Mouse (Mus musculus) left cerebral cortex, adult 2 months (tissue): Measurements from ENCODE around the gene Gmpr. TPM values are rescaled to one million over a fixed set of nuclear protein-coding genes. Genes with fewer than 3 reads are reported as not detected.
"Not testable (repeated sequence)": the region's sequence is repeated elsewhere in the genome, so short reads cannot be mapped to it uniquely, and the experiment has no call there.

ENCODE experiments used
- DNase-seq, 2 experiments: peaks; one replicate each; pipeline ENCODE4 v3.0.0; 2021 to 2022; ENCODE audit warnings: low spot score in 2 of 2, mixed read lengths in 1 of 2; ENCODE audit errors: extremely low spot score in 1 of 2
- H3K27ac ChIP-seq: fragments of 200-600 bp; 2 replicates; pipeline ENCODE4 v1.8.1; 2022
- H3K4me3 ChIP-seq: fragments of 200-600 bp; 2 replicates; pipeline ENCODE4 v1.8.1; 2022
- CTCF ChIP-seq: fragments of 200-600 bp; IDR thresholded peaks from 2 replicates; pipeline ENCODE4 v1.8.1; 2022; ENCODE audit warnings: antibody characterized with exemption, mild to moderate bottlenecking, moderate library complexity
- intact Hi-C: fragments of 180-260 bp; cut with DNase I; formaldehyde crosslinking; loops from one replicate; pipeline ENCODE4 v1.15.1; 2025
- total RNA-seq, 2 experiments: library from RNA; stranded (reverse); gene quantifications; 2 replicates each; pipeline ENCODE4 v1.2.3; 2021

Gmpr gene
- total RNA-seq, 2 experiments from 2014 or later = 46.0 to 50.6 TPM

GRCm38 (mm10) chr13:45479951-45480350 lies 27.3 kb upstream of the Gmpr start:
- intact Hi-C loops = no loop called here
- Histone ChIP-seq H3K27ac (no peak overlapping the region), H3K4me3 (no peak overlapping the region)
- TF ChIP-seq CTCF = no peak
- no peak for DNase-seq

- Histone ChIP-seq H3K4me3 (no peak overlapping the region), H3K27ac (no peak overlapping the region)
- no peak for DNase-seq
- no peak for TF ChIP-seq CTCF
- intact Hi-C loops = no loop called here
Measured at GRCm38 (mm10) chr13:45483215-45483614, 24.0 kb upstream of the Gmpr start.

- H3K27ac ChIP-seq, intact Hi-C loops, H3K4me3 ChIP-seq, DNase-seq: not testable (repeated sequence)
Measured at GRCm38 (mm10) chr13:45483949-45484348, 23.3 kb upstream of the Gmpr start.

DNA sequence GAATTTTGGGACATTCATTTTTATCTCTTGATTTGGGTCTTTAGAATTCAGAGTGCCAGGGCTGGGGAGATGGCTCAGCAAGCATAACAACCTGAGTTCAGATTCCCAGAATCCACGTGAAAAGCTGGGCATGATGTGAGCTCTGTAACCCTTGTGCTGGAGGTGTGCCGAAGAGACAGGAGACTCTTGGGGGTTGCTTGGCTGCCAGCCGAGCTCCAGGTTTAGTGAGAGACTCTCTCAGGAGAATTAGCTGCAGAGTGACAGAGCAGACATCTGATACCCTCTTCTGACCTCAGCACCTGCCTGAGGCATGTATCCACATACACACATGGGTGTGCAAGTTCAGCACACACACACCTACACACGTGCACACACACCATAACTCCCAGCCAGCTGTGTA lies 21.6 kb upstream of the Gmpr start:
- intact Hi-C loops = no loop called here
- no peak for TF ChIP-seq CTCF
- no peak for DNase-seq
- no peak overlapping the region for H3K27ac ChIP-seq
- H3K4me3 ChIP-seq = no peak overlapping the region

GRCm38 (mm10) chr13:45486598-45486997 lies 20.6 kb upstream of the Gmpr start:
- Histone ChIP-seq H3K27ac (no peak overlapping the region), H3K4me3 (no peak overlapping the region)
- intact Hi-C loops = no loop called here
- no peak for DNase-seq
- TF ChIP-seq CTCF = no peak

DNA sequence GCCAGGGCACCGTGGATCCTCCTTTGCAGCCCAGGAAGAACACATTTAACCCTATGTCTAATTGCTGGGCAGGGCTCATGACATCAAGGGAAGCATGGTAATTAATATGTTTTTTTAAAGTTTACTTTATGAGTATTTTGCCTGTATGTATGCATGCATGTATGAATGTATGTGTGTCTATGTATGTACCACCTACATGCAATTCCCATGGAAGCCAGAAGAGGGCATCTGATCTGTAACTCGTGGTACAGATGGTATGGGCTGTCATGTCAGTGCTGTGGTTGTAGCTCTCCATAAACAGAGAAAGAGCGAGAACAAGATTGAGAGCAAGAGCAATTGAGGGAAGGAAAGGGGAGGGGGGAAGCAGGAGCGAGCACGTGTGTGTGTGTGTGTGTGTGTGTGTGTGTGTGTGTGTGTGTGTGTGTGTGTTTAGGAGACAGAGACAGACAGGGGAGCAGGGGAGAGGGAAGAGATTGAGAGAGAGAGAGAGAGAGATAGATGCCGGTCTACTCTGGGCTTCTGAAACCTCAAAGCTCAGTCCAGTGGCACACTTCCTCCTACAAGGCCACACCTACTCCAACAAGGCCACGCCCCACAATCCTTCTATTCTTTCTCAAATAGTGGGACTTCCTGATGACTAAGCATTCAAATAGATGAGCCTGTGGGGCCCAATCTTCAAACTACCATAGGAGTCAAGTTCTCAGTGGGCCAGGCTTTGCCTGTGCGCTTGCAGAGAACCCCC lies 15.1 kb upstream of the Gmpr start:
- DNase-seq = no peak

GRCm38 (mm10) chr13:45493846-45494245 lies 13.4 kb upstream of the Gmpr start:
- H3K27ac ChIP-seq = no peak overlapping the region
- DNase-seq = no peak
- no peak for TF ChIP-seq CTCF
- intact Hi-C loops = no loop called here
- H3K4me3 ChIP-seq = no peak overlapping the region

More for the DNA sequence above, 15.1 kb upstream of the Gmpr start:
- TF ChIP-seq CTCF = peak; percentile 1
- Histone ChIP-seq H3K4me3 (no peak overlapping the region), H3K27ac (no peak overlapping the region)
- intact Hi-C loops = no loop called here

DNA sequence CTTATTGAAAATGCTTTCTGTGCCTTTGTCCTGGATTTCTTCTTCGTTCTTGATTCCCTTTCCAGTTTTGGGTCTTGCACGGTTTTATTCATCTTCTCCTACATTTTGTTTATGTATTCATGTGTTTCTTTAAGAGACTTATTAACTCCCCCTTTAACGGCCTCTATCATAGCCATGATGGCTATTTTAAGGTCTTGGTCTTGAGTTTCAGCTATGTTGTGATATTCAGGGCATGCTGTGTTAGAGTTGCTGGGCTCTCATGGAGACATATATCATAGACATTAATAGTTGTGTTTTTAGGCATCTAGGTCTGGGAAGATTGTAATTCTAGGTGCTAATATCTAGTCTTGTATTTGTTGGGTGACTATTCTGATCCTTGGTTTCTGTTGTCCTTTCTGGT lies 8.6 kb upstream of the Gmpr start:
- no peak overlapping the region for H3K4me3 ChIP-seq
- intact Hi-C loops = no loop called here
- no peak for DNase-seq
- TF ChIP-seq CTCF = no peak
- no peak overlapping the region for H3K27ac ChIP-seq

GRCm38 (mm10) chr13:45499391-45499790 lies 7.9 kb upstream of the Gmpr start:
- no peak for TF ChIP-seq CTCF
- DNase-seq = no peak
- no peak overlapping the region for H3K27ac ChIP-seq
- intact Hi-C loops = no loop called here
- H3K4me3 ChIP-seq = no peak overlapping the region

DNA sequence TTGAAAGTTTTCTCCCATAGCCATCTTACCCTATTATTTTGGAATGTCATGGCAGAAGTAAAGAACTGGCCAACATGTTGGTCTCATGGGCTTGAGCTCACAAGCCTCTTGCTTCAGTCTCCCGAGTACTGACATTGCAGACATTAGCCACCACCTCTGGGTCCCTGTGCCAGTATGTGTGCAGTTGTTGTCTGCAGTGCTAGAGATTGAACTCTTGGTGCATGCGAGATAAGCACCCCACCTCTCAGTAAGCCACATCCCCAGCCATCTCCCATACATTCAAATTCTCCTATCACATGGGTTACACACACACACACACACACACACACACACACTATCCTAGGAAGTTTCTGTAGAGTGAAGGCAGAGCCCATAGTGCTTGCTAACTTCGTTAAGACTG lies 7.3 kb upstream of the Gmpr start:
- TF ChIP-seq CTCF = no peak
- no peak overlapping the region for H3K4me3 ChIP-seq
- H3K27ac ChIP-seq = no peak overlapping the region
- DNase-seq = no peak
- intact Hi-C loops = no loop called here

- Histone ChIP-seq H3K4me3 (no peak overlapping the region), H3K27ac (no peak overlapping the region)
- intact Hi-C loops = no loop called here
- DNase-seq = no peak
- no peak for TF ChIP-seq CTCF
Measured at GRCm38 (mm10) chr13:45502791-45503190, 4.5 kb upstream of the Gmpr start.

GRCm38 (mm10) chr13:45505546-45505945 lies 1.7 kb upstream of the Gmpr start:
- no peak for TF ChIP-seq CTCF
- intact Hi-C loops = no loop called here
- DNase-seq = no peak
- H3K27ac ChIP-seq = no peak overlapping the region
- H3K4me3 ChIP-seq = no peak overlapping the region

- H3K4me3 ChIP-seq = peak overlapping the region; percentile 81
- peak; percentile 69 to 73 for DNase-seq
- intact Hi-C loops = no loop called here
- peak; percentile 46 for TF ChIP-seq CTCF
- H3K27ac ChIP-seq = peak overlapping the region; percentile 94
Measured at GRCm38 (mm10) chr13:45508495-45508894, 1.3 kb downstream of the Gmpr start.
